Mouse (Mus musculus) mouse embryonic stem cell (cell line): ENCODE measurements around the gene Mrgprg.

ENCODE experiments used
- in situ Hi-C, 2 experiments: fragments of 300-500 bp; cut with MboI; formaldehyde crosslinking; loops; 1 replicate in 1 of 2; 3 replicates in 1 of 2; pipeline ENCODE4 v1.14.3; 2019 to 2020; ENCODE audit warnings: low sequenced_read_pairs in 2 of 2, low pct_unique_long_range_greater_than_20kb in 1 of 2, mixed read lengths in 1 of 2; ENCODE audit not compliant: unreplicated experiment in 1 of 2

The Mrgprg gene

GRCm38 (mm10) chr7:143766893-143767292, at the start of gene Mrgprg:
TSS of gene Mrgprg (minus strand) at chr7:143766993.
- in situ Hi-C loops: loop anchor here (10.0 to 25.0 kb wide), 2 partner anchors 152 to 605 kb away; no protein-coding TSS in a partner anchor

DNA sequence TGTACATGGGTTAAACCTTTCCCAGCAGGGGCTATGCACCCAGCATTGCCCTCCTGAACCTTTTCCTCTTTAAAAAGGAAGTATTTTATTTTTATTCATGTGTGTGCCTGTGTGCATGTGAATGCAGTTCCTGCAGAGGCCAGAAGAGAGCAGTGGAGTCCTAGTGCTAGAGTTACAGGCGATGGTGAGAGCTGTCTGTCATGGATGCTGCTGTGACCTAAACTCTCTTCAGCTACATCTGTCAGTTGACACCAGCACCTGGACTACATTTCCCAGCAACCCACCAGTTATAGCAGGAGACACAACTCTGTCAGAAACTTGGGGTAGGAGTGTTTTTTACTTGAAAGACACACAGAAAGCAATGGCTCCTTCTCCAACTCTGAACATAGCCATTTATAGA, 42.1 kb upstream of the Mrgprg start:
- in situ Hi-C loops: no loop called here

GRCm38 (mm10) chr7:143805199-143805624, 38.4 kb upstream of the Mrgprg start:
- in situ Hi-C loops: no loop called here

- in situ Hi-C loops: no loop called here
Measured at GRCm38 (mm10) chr7:143801195-143802065, 34.6 kb upstream of the Mrgprg start.

DNA sequence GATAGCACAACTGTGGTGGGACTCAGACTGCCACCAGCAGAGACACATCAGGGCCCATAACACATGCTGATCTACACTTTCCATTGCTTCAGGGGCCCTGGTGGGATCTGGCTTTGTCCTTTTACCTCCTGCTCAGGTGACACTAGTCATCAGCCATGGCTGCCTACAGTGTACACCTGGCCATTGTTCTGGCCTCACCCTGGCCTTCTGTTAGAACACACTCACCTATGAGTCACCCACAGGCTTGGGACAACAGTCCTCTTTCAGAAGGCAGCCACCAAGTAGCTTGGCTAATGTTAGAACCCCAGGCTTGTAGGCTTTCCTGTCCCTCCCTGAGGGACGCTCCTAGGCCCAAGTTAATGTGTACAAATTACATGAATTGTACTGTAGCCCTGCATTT, 34.0 kb upstream of the Mrgprg start:
- in situ Hi-C loops: no loop called here

GRCm38 (mm10) chr7:143798783-143799182, 32.0 kb upstream of the Mrgprg start:
- in situ Hi-C loops: no loop called here

DNA sequence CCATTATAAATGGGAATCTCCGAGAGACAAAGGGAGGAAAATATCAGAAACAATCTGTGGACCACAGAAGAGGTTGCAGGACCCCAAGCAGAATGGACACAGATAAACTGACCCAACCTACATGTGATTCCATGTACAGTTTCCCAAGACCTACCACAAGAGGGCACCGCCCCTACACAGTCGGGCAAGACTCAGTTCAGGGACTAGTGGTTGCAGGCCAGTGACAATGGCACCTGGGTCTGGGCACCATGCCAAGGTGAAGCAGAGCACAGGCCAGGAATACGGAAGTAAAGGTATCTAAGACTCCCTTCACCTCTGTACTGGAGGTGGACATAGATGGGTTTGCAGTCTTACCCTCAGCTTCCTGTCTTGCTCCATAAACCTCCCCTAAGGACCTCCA, 26.3 kb upstream of the Mrgprg start:
- in situ Hi-C loops: no loop called here

DNA sequence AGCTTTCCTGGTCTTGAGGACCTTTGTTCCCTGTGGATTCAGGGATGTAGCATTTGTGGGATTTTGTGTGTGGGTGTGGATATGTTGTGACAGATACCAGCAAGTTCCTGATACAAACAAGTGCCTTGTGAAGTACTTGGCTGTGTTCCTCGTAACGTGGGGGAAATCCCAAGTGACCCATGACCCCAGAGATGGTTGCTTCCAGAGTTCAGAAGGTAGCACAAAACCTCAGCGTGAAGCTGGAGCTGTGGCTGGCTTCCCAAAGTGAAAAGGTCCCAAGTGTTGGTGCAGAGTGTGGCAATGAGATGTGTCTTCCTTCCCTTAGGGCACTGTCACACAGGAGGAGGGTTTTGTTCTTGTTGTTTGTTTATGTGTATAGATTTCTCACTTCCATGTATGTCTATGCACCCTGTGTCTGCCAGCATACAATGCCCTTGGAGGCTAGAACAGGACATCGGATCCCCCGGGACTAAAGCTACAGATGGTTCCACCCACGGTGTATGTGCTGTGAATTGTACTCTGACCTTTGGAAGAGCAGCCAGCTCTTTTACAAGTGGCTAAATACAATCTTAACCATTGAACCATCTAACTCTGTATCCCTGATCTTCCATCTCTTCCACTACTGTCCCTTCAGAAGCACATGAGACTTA, 25.7 kb upstream of the Mrgprg start:
- in situ Hi-C loops: no loop called here

DNA sequence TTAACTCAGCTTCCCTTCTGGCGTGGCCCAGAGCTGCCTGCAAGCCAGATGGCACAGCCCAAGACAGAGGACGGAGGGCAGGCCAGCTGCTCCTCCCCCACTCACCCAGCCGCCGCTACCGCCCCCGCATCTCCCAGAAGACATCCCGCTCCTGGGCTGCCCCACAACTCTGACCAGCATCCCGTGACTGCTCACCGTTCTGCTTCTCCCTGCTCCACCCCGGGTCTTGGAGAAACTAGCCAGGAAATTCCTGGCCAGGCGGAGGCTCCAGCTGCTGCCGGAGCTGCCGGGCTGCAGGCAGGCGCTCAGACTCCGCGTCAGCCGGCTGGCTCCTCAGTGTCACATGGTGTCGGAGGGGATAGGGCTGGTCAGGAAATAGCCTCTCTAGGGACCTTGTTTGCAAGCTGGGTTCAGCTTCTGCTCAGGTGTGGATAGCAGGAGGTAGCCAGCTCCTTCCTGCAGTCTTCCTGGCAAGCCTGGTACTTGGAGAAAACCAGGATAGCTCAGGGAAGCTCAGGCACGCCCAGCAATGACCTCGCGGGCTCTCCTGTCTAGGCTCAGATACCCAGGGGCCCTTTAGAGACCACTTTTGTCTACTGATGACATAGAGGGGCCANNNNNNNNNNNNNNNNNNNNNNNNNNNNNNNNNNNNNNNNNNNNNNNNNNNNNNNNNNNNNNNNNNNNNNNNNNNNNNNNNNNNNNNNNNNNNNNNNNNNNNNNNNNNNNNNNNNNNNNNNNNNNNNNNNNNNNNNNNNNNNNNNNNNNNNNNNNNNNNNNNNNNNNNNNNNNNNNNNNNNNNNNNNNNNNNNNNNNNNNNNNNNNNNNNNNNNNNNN, 17.4 kb upstream of the Mrgprg start, which contains the start of gene Mrgpre:
TSS of gene Mrgpre (minus strand) at position 505 of the 834 bp plus-strand sequence.
- in situ Hi-C loops: no loop called here

- in situ Hi-C loops: no loop called here
Measured at GRCm38 (mm10) chr7:143783378-143783995, 16.7 kb upstream of the Mrgprg start.

GRCm38 (mm10) chr7:143777375-143777774, 10.6 kb upstream of the Mrgprg start:
- in situ Hi-C loops: no loop called here

GRCm38 (mm10) chr7:143776137-143776536, 9.3 kb upstream of the Mrgprg start:
- in situ Hi-C loops: no loop called here

GRCm38 (mm10) chr7:143769461-143769860, 2.7 kb upstream of the Mrgprg start:
- in situ Hi-C loops: loop anchor here (10.0 to 25.0 kb wide), 2 partner anchors 155 to 607 kb away; no protein-coding TSS in a partner anchor

DNA sequence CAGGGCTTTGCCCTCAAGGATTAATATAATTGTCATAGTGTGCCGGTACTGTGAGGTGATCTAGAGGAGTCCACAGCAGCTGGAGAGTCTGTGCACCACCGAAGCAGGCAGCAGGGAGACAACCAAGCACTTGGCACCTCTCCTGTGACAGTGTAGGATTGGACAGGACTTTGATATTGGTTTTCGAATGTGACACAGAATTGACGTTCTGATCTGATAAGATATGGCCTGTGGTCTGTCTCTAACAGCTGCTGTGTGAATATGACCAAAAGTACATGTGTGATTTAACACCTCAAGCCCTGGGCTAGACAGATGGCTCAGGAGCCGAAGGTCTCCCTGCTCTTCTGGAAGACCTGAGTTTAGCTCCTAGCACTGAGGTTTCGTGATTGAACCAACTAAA, 1.5 kb upstream of the Mrgprg start:
- in situ Hi-C loops: loop anchor here (10.0 to 25.0 kb wide), 2 partner anchors 153 to 606 kb away; no protein-coding TSS in a partner anchor

GRCm38 (mm10) chr7:143764876-143765530, 1.8 kb downstream of the Mrgprg start:
- in situ Hi-C loops: loop anchor here (5.0 to 25.0 kb wide), 3 partner anchors 58 to 603 kb away; no protein-coding TSS in a partner anchor

- in situ Hi-C loops: loop anchor here (5.0 to 25.0 kb wide), 3 partner anchors 56 to 601 kb away; no protein-coding TSS in a partner anchor
Measured at GRCm38 (mm10) chr7:143763794-143764193, 3.0 kb downstream of the Mrgprg start.

DNA sequence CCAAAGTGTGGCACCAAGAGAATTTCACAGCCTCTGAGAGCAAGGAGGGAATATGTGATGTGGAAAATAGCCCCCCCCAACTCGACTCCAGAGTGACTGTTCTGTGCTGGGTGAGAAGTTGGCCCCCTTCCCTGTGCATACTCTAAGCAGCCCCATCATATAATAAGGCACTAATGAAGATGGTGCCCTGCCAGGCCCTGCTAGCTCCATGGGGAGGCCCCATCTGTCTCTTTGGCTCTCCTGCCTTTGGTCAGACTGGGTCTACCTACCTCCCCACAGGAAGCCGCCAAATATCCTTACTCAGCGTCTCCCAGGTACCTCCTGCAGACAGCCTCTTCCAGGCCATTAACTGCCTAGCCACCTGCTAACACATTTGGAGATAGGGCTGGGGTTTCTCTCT, 7.8 kb downstream of the Mrgprg start:
- in situ Hi-C loops: loop anchor here in 1 of 2 experiments (25.0 kb wide), 1 partner anchor 597 kb away; no protein-coding TSS in a partner anchor
